In genomic region chr12:85879631-85880314, GRCm38 (mm10) we compare ENCODE assay signal across 8 mouse cellular contexts. TPM values are rescaled to one million over a fixed set of nuclear protein-coding genes. Genes with fewer than 3 reads are reported as not detected.
DNase-seq lines count a peak whose midpoint lies in the region; ATAC-seq and TF ChIP-seq lines count a peak whose summit lies in the region.

No protein-coding gene starts in this region.

- no peak for TF ChIP-seq CTCF in lung, adult 2 months (IDR thresholded peaks at IDR 0.05; ENCODE audit: insufficient read depth, low read length)

- no peaks in the 10 kb centered on the region for H3K27me3 ChIP-seq in intestine, embryonic 15.5 days (replicated peaks)

- no peak overlapping the region for H3K4me2 ChIP-seq in intestine, embryonic 15.5 days (replicated peaks)

- no peaks in the 10 kb centered on the region for H3K4me1 ChIP-seq in lung, adult 2 months (ENCODE audit: control insufficient read depth, insufficient read depth, low read length)
- 0 out of 2 replicates have a peak, but pooled peaks cover 3% of the 10 kb centered on the region for H3K4me1 ChIP-seq in intestine, embryonic 15.5 days (replicated peaks)

- TF ChIP-seq POLR2A in lung, adult 2 months (IDR thresholded peaks at IDR 0.05; ENCODE audit: borderline replicate concordance, extremely low read depth, low read depth, low read length), result no peak

- H3K4me3 ChIP-seq in lung, adult 2 months (replicated peaks; ENCODE audit: extremely low read depth, low read depth, low read length), result no peak overlapping the region
- H3K4me3 ChIP-seq in intestine, embryonic 15.5 days (replicated peaks), result no peak overlapping the region

- peak; percentile 61; the same call in 1 of the 2 replicates for ATAC-seq in intestine, embryonic 15.5 days

- no peak overlapping the region for H3K9ac ChIP-seq in intestine, embryonic 15.5 days

- peaks cover 6% of the 10 kb centered on the region; the same call in 1 of the 2 replicates for H3K36me3 ChIP-seq in intestine, embryonic 15.5 days

- DNase-seq in adrenal gland, postnatal 10 days, result peak; percentile 46
- DNase-seq in adrenal gland, adult 8-10 months, result no peak
- DNase-seq in lung, adult 18-20 months, result peak; percentile 25 to 36
- DNase-seq in lung, adult 2 months, result no peak
- peak; percentile 79 for DNase-seq in lung, postnatal 10 days
- no peak for DNase-seq in spleen, postnatal 10 days (ENCODE audit: low spot score in 2 of 2)
- no peak for DNase-seq in thymus, adult 18-20 months

- H3K9me3 ChIP-seq in intestine, embryonic 15.5 days, result no peaks in the 10 kb centered on the region

- WGBS in lung, adult 2 months, result 63% methylated on average over 8 of the region's 8 CpGs
- 63% methylated on average over 8 of the region's 8 CpGs for WGBS in intestine, embryonic 15.5 days

- H3K27ac ChIP-seq in intestine, embryonic 15.5 days, result peak overlapping the region; percentile 66

RNA-seq across cellular contexts. Expression of gene Ttll5, which starts 55.3 kb away (rescaled TPM):
- 10 to 100 TPM; 13.1 to 24.7 TPM for total RNA-seq in adrenal gland, postnatal 10 days (2021)
- total RNA-seq in adrenal gland, adult 8-10 months (2022), result 10 to 100 TPM; 22.2 to 36.7 (median 27.8) TPM
- polyA plus RNA-seq in lung, adult 2 months (2012; rRNA removed), result 11.1 and 11.7 TPM in 2 replicates
- polyA plus RNA-seq in intestine, embryonic 15.5 days (2015; fragmentation: Nextera tagmentation; extraction: Ambion mirVana), result 9.0 and 10.1 TPM in 2 replicates

RNA-seq across cellular contexts. Expression of gene Erg28, which starts 55.4 kb away (rescaled TPM):
- total RNA-seq in adrenal gland, postnatal 10 days (2021), result 10 to 100 TPM; 31.6 to 34.4 TPM
- 10 to 100 TPM; 34.9 to 54.8 (median 47.3) TPM for total RNA-seq in adrenal gland, adult 8-10 months (2022)
- polyA plus RNA-seq in lung, adult 2 months (2012; rRNA removed), result 26.5 and 35.6 TPM in 2 replicates
- 153 and 154 TPM in 2 replicates for polyA plus RNA-seq in intestine, embryonic 15.5 days (2015; fragmentation: Nextera tagmentation; extraction: Ambion mirVana)

Comparison
In these comparisons a context has a peak if more than half of its experiments do, and no peak if none do; other contexts are left out.
1. DNase-seq: peak in adrenal gland, postnatal 10 days (single experiment), lung, adult 18-20 months (2 of 2) and lung, postnatal 10 days (single experiment); none in adrenal gland, adult 8-10 months (single experiment), lung, adult 2 months (single experiment), spleen, postnatal 10 days (0 of 2) and thymus, adult 18-20 months (0 of 2).